Mouse (Mus musculus) frontal cortex, adult 2 months (tissue): ENCODE measurements around the gene Mmadhc. TPM values are rescaled to one million over a fixed set of nuclear protein-coding genes. Genes with fewer than 3 reads are reported as not detected.

Experiments used
- DNase-seq, 2 experiments: peaks; one replicate each; pipeline ENCODE4 v3.0.0; 2022; ENCODE audit warnings: low spot score in 1 of 2; ENCODE audit errors: extremely low spot score in 1 of 2
- polyA plus RNA-seq: library from polyadenylated mRNA; depleted of rRNA; stranded (reverse); fragments of >200 nt; gene quantifications from 2 replicates; pipeline ENCODE4 v1.2.3, GENCODE M21; 2012; rRNA removed

The Mmadhc gene
- polyA plus RNA-seq, result 51.0 and 53.7 TPM in 2 replicates

GRCm38 (mm10) chr2:50296109-50296986, at the start of gene Mmadhc:
Mmadhc (minus strand) TSS chr2:50296801.
- DNase-seq, result peak; percentile 86 to 94

GRCm38 (mm10) chr2:50343598-50343997, 47.0 kb upstream of the Mmadhc start:
- DNase-seq, result no peak

GRCm38 (mm10) chr2:50339061-50339460, 42.5 kb upstream of the Mmadhc start:
- no peak for DNase-seq

- no peak for DNase-seq
These were observed 41.0 kb upstream of the Mmadhc start for GRCm38 (mm10) chr2:50337596-50337995.

- no peak for DNase-seq
These were observed 35.2 kb upstream of the Mmadhc start for GRCm38 (mm10) chr2:50331716-50332270.

- no peak for DNase-seq
These were observed 31.6 kb upstream of the Mmadhc start for GRCm38 (mm10) chr2:50328181-50328580.

- DNase-seq, result no peak
These were observed 28.2 kb upstream of the Mmadhc start for GRCm38 (mm10) chr2:50324799-50325198.

- peak in 1 of 2 experiments; percentile 76 for DNase-seq
These were observed 10.2 kb upstream of the Mmadhc start for GRCm38 (mm10) chr2:50306663-50307320.

- DNase-seq, result peak in 1 of 2 experiments; percentile 54
These were observed 8.4 kb upstream of the Mmadhc start for GRCm38 (mm10) chr2:50304824-50305577.

- no peak for DNase-seq
These were observed 368 bp upstream of the Mmadhc start for GRCm38 (mm10) chr2:50296987-50297350.

- DNase-seq, result no peak
These were observed 1.0 kb downstream of the Mmadhc start for GRCm38 (mm10) chr2:50295562-50295961.

GRCm38 (mm10) chr2:50294084-50294483, 2.5 kb downstream of the Mmadhc start:
- DNase-seq, result no peak

GRCm38 (mm10) chr2:50293572-50293971, 3.0 kb downstream of the Mmadhc start:
- DNase-seq, result no peak

GRCm38 (mm10) chr2:50291901-50292300, 4.7 kb downstream of the Mmadhc start:
- DNase-seq, result no peak

GRCm38 (mm10) chr2:50290754-50291153, 5.8 kb downstream of the Mmadhc start:
- DNase-seq, result no peak

- peak in 1 of 2 experiments; percentile 77 for DNase-seq
These were observed 11.8 kb downstream of the Mmadhc start for GRCm38 (mm10) chr2:50284781-50285180.

- no peak for DNase-seq
These were observed 12.6 kb downstream of the Mmadhc start for GRCm38 (mm10) chr2:50284040-50284439.

- DNase-seq, result no peak
These were observed 19.9 kb downstream of the Mmadhc start for GRCm38 (mm10) chr2:50276715-50277114.

GRCm38 (mm10) chr2:50273415-50273814, 23.2 kb downstream of the Mmadhc start:
- DNase-seq, result no peak

GRCm38 (mm10) chr2:50272165-50272564, 24.4 kb downstream of the Mmadhc start:
- peak in 1 of 2 experiments; percentile 75 for DNase-seq

- DNase-seq, result no peak
These were observed 28.1 kb downstream of the Mmadhc start for GRCm38 (mm10) chr2:50268514-50268913.
